Mouse (Mus musculus): ENCODE results near the gene Fbxl19. TPM values are rescaled to one million over a fixed set of nuclear protein-coding genes. Genes with fewer than 3 reads are reported as not detected.

The Fbxl19 gene
- polyA plus RNA-seq, 1 experiment from 2014 or later, result 3.2 TPM

GRCm38 (mm10) chr7:127761026-127761425 lies 16.7 kb downstream of the Fbxl19 start:
- Histone ChIP-seq H3K4me1 (replicated peaks) (peaks cover 8% of the 10 kb centered on the region), H3K4me2 (replicated peaks) (no peak overlapping the region), H3K9me3 (no peaks in the 10 kb centered on the region), H3K9ac (no peak overlapping the region), H3K27me3 (replicated peaks) (no peaks in the 10 kb centered on the region), H3K27ac (0 out of 2 replicates have a peak overlapping the region, but pooled peaks have one; percentile 18), H3K36me3 (peaks cover 23% of the 10 kb centered on the region; the same call in 1 of the 2 replicates), H3K4me3 (replicated peaks) (no peak overlapping the region)
- peak; percentile 73 for ATAC-seq
- WGBS, result 29% methylated on average over 7 of the region's 7 CpGs

GRCm38 (mm10) chr7:127763642-127764041 lies 19.3 kb downstream of the Fbxl19 start:
- Histone ChIP-seq H3K9ac (no peak overlapping the region), H3K36me3 (peaks cover 22% of the 10 kb centered on the region; the same call in 1 of the 2 replicates), H3K4me3 (replicated peaks) (no peak overlapping the region), H3K9me3 (no peaks in the 10 kb centered on the region), H3K27ac (no peak overlapping the region), H3K27me3 (replicated peaks) (no peaks in the 10 kb centered on the region), H3K4me2 (replicated peaks) (no peak overlapping the region), H3K4me1 (replicated peaks) (peaks cover 12% of the 10 kb centered on the region)
- 90% methylated on average over 4 of the region's 4 CpGs for WGBS
- no peak for ATAC-seq

GRCm38 (mm10) chr7:127765756-127766155 lies 21.4 kb downstream of the Fbxl19 start:
- Histone ChIP-seq H3K27ac (no peak overlapping the region), H3K4me1 (replicated peaks) (peaks cover 15% of the 10 kb centered on the region), H3K36me3 (peaks cover 22% of the 10 kb centered on the region; the same call in 1 of the 2 replicates), H3K9ac (no peak overlapping the region), H3K4me2 (replicated peaks) (no peak overlapping the region), H3K27me3 (replicated peaks) (no peaks in the 10 kb centered on the region), H3K4me3 (replicated peaks) (no peak overlapping the region), H3K9me3 (no peaks in the 10 kb centered on the region)
- WGBS, result 88% methylated on average over 2 of the region's 2 CpGs
- ATAC-seq, result no peak

DNA sequence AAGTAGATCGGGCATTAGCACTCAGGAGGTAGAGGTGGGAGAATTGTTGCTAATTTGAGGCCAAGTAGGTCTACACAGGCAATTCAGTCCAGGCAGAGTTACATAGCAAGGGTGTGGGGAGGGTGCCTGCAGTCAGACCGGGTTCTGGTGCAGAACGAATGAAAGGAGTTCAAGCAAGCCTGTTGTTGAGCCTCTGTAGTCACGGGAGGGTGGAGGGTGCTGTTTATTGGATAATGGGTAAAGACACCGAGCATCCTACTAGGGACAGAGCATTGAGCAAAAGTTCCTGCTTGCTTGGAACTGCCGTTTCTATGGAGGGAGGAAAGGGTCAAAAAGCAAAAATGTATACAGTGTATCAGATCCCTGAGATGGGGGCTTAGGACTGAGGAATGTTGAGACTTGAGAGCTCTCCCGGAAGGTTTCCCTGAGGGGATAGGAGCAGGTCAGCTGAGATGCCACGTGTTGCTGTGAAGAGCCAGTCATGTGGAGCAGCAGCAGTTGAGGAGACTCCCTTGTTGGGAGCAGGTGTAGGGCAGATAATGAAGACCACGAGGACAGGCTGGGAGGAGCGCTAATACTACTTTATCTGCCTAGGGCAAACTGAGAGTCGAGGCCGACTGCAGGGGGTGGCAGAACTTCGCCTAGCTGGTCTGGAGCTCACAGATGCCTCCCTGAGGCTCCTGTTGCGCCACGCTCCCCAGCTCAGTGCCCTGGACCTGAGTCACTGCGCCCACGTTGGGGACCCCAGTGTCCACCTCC lies 22.7 kb downstream of the Fbxl19 start:
- H3K4me3 ChIP-seq (replicated peaks), result no peak overlapping the region
- peaks cover 19% of the 10 kb centered on the region for H3K4me1 ChIP-seq (replicated peaks)
- peaks cover 22% of the 10 kb centered on the region; the same call in 1 of the 2 replicates for H3K36me3 ChIP-seq

GRCm38 (mm10) chr7:127767671-127768345 lies 23.5 kb downstream of the Fbxl19 start:
- no peak overlapping the region for H3K4me2 ChIP-seq (replicated peaks)
- no peaks in the 10 kb centered on the region for H3K9me3 ChIP-seq
- ATAC-seq, result no peak
- H3K4me1 ChIP-seq (replicated peaks), result peaks cover 19% of the 10 kb centered on the region
- no peak overlapping the region for H3K27ac ChIP-seq
- no peak overlapping the region for H3K9ac ChIP-seq
- no peaks in the 10 kb centered on the region for H3K27me3 ChIP-seq (replicated peaks)
- H3K4me3 ChIP-seq (replicated peaks), result no peak overlapping the region
- peaks cover 18% of the 10 kb centered on the region; the same call in 1 of the 2 replicates for H3K36me3 ChIP-seq
- WGBS, result 90% methylated on average over 19 of the region's 19 CpGs

More for the DNA sequence above, 22.7 kb downstream of the Fbxl19 start:
- no peak; the same call in 1 of the 2 replicates for ATAC-seq
- H3K27ac ChIP-seq, result no peak overlapping the region
- no peaks in the 10 kb centered on the region for H3K9me3 ChIP-seq
- no peak overlapping the region for H3K4me2 ChIP-seq (replicated peaks)
- H3K27me3 ChIP-seq (replicated peaks), result no peaks in the 10 kb centered on the region
- H3K9ac ChIP-seq, result no peak overlapping the region
- 78% methylated on average over 17 of the region's 17 CpGs for WGBS

- Histone ChIP-seq H3K27ac (peak overlapping the region; percentile 44; the same call in 1 of the 2 replicates), H3K27me3 (replicated peaks) (no peaks in the 10 kb centered on the region), H3K36me3 (peaks cover 18% of the 10 kb centered on the region; the same call in 1 of the 2 replicates), H3K9me3 (no peaks in the 10 kb centered on the region), H3K9ac (no peak overlapping the region), H3K4me2 (replicated peaks) (no peak overlapping the region), H3K4me3 (replicated peaks) (no peak overlapping the region), H3K4me1 (replicated peaks) (peaks cover 19% of the 10 kb centered on the region)
- WGBS, result 57% methylated on average over 13 of the region's 13 CpGs
- ATAC-seq, result no peak
Measured at GRCm38 (mm10) chr7:127768346-127768996, 24.1 kb downstream of the Fbxl19 start.

- H3K9me3 ChIP-seq, result no peaks in the 10 kb centered on the region
- WGBS, result under 1% methylated on average over 16 of the region's 16 CpGs
Measured at GRCm38 (mm10) chr7:127768997-127769593, 24.8 kb downstream of the Fbxl19 start.

DNA sequence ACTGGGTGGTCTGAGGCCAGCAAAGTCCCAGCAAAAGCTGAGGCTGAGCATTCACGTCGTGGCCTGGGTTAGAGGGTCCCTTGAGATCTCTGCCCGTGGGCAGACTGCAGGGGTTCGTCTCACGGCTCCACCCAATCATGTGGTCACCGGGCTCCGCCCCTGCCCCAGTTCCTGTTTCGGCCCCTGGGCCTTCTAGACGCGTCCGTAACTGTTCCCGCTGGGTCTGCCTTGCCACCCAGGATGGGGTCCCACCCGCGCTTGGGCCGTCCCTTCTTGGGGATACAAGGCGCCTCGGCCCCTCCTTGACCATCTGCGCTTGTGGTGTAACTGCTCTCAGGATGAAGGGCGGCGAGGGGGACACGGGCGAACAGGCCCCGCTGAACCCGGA lies 25.3 kb downstream of the Fbxl19 start, which contains the start of gene Orai3:
Gene Orai3 (plus strand): TSS at position 165 of the 388 bp plus-strand sequence.
- under 1% methylated on average over 24 of the region's 24 CpGs for WGBS
- Histone ChIP-seq H3K9ac (peak within 1 kb of the TSS; percentile 89), H3K27me3 (replicated peaks) (no peaks in the 10 kb centered on the region), H3K4me2 (replicated peaks) (peak within 1 kb of the TSS; percentile 89), H3K36me3 (peaks cover 15% of the 10 kb centered on the region; the same call in 1 of the 2 replicates), H3K4me1 (replicated peaks) (peaks cover 23% of the 10 kb centered on the region), H3K4me3 (replicated peaks) (peak within 1 kb of the TSS; percentile 60), H3K9me3 (no peaks in the 10 kb centered on the region), H3K27ac (peak within 1 kb of the TSS; percentile 91)
- peak; percentile 87 for ATAC-seq

More at GRCm38 (mm10) chr7:127768997-127769593, 24.8 kb downstream of the Fbxl19 start:
- Histone ChIP-seq H3K9ac (peak overlapping the region; percentile 89), H3K36me3 (peaks cover 18% of the 10 kb centered on the region; the same call in 1 of the 2 replicates), H3K4me3 (replicated peaks) (peak overlapping the region; percentile 60), H3K27ac (peak overlapping the region; percentile 91), H3K4me1 (replicated peaks) (peaks cover 23% of the 10 kb centered on the region), H3K27me3 (replicated peaks) (no peaks in the 10 kb centered on the region), H3K4me2 (replicated peaks) (peak overlapping the region; percentile 89)
- ATAC-seq, result peak; percentile 88

DNA sequence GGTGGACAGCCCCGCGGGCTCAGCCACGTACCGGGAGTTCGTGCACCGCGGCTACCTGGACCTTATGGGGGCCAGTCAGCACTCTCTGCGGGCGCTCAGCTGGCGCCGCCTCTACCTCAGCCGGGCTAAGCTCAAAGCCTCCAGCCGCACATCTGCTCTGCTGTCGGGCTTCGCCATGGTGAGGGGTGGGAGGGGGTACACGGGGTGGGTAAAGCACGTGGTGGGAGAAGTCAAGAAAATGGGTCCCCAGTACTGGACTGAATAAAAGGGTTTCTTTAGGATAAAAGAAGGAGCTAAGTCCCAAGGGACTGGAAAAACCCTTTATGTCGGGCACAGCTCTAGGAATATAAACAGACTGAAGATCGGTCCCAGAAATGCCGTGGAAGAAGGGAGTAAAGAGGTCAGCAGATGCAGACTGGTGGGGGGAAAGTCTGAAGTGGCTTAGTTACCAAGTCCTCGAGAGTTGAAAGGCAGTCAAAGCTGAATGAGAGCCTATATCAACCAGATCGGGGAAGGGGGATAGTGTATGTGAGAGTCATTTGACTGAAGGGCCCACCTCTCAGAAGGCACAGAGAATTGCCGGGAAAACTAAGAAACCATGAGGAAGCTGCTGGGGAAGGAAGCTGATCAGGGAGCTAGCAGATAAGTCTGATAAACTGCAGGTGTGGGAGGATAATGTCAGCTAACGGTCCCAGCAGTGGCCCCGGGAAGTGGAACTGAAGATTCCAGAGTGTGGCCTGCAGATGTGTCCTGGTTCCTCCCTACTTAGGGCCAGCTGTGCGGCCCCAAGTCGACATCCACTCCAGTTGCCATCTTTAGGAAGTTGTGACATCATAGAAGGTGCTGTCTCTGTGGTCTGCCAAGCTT lies 25.9 kb downstream of the Fbxl19 start:
- peak; percentile 32 for ATAC-seq

DNA sequence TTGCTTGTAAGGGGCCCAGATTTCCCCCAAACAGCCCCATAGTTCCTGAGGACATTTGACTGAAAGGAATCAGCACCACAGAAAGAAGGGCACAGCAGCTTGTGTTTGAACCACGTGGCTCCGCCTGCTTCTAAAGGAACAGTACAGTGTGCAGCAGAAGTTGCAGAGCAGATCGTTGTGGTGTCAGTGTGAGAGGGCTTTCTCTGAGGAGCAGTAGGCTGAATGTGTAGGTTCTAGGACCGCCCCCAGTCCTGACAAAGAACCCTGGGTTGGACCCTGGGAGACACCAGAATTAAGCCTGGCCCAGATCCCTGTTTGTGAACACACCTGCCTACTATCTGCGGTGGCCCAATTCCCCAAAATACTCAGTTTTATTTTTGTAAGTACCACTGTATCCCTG lies 26.9 kb downstream of the Fbxl19 start:
- Histone ChIP-seq H3K4me2 (replicated peaks) (peak overlapping the region; percentile 89), H3K27ac (no peak overlapping the region), H3K27me3 (replicated peaks) (no peaks in the 10 kb centered on the region), H3K36me3 (0 out of 2 replicates have a peak, but pooled peaks cover 6% of the 10 kb centered on the region), H3K4me3 (replicated peaks) (no peak overlapping the region), H3K9ac (no peak overlapping the region), H3K4me1 (replicated peaks) (peaks cover 23% of the 10 kb centered on the region), H3K9me3 (no peaks in the 10 kb centered on the region)
- ATAC-seq, result no peak
- WGBS, result 61% methylated on average over 5 of the region's 5 CpGs

More for the DNA sequence above, 25.9 kb downstream of the Fbxl19 start:
- Histone ChIP-seq H3K27ac (peak overlapping the region; percentile 91), H3K4me1 (replicated peaks) (peaks cover 23% of the 10 kb centered on the region), H3K4me2 (replicated peaks) (peak overlapping the region; percentile 89), H3K9me3 (no peaks in the 10 kb centered on the region), H3K4me3 (replicated peaks) (peak overlapping the region; percentile 60), H3K27me3 (replicated peaks) (no peaks in the 10 kb centered on the region), H3K36me3 (0 out of 2 replicates have a peak, but pooled peaks cover 12% of the 10 kb centered on the region), H3K9ac (peak overlapping the region; percentile 89)
- 2% methylated on average over 27 of the region's 27 CpGs for WGBS

DNA sequence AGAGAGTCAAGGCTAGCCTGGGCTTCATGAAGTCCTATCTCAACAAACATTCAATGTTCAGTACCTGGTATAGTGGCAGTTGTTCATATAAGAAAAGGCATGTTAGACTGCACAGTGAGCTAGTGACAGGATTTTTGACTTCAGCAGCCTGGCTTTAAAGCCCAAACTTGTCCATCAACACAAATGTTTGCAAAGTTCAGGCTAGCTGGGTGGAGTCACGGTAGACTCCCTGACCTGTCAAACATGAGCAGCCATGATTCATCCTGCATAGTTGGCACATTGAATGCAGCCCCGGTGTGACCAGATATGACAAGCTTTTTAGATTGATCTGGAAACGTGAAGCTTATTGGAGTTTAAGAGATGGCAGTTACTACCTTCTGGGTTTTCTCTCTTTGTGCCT lies 27.7 kb downstream of the Fbxl19 start:
- Histone ChIP-seq H3K27ac (no peak overlapping the region), H3K4me2 (replicated peaks) (no peak overlapping the region), H3K27me3 (replicated peaks) (no peaks in the 10 kb centered on the region), H3K36me3 (0 out of 2 replicates have a peak, but pooled peaks cover 6% of the 10 kb centered on the region), H3K9me3 (no peaks in the 10 kb centered on the region), H3K9ac (no peak overlapping the region), H3K4me3 (replicated peaks) (no peak overlapping the region), H3K4me1 (replicated peaks) (peaks cover 23% of the 10 kb centered on the region)
- ATAC-seq, result no peak
- 60% methylated on average over 3 of the region's 3 CpGs for WGBS

All from intestine, embryonic 15.5 days (tissue).